Mouse (Mus musculus) embryonic facial prominence, embryonic 12.5 days (tissue): Measurements from ENCODE around the gene 1700020L24Rik. TPM values are rescaled to one million over a fixed set of nuclear protein-coding genes. Genes with fewer than 3 reads are reported as not detected.
A peak's percentile ranks its signal among the peaks of the same experiment; 100 is the strongest.

ENCODE experiments used
- ATAC-seq: fragments of 200-750 bp; cut with Nextera tagmentation; 2 replicates; pipeline ENCODE4 v1.8.0; 2017; ENCODE audit not compliant: insufficient number of reproducible peaks, insufficient read depth, low FRiP score, low TSS enrichment
- H3K27ac ChIP-seq: fragments of 300-500 bp; sonication (generic); 2 replicates; pipeline ENCODE4 v1.5.1; 2016; ENCODE audit warnings: mild to moderate bottlenecking
- H3K27me3 ChIP-seq: fragments of 300-500 bp; sonication (generic); 2 replicates; pipeline ENCODE4 v1.6.1; 2016; ENCODE audit warnings: mild to moderate bottlenecking, moderate library complexity
- H3K36me3 ChIP-seq: fragments of 300-500 bp; sonication (generic); 2 replicates; pipeline ENCODE4 v1.6.1; 2016; ENCODE audit warnings: mild to moderate bottlenecking
- H3K4me1 ChIP-seq: fragments of 300-500 bp; sonication (generic); 2 replicates; pipeline ENCODE4 v1.6.1; 2016
- H3K4me2 ChIP-seq: fragments of 300-500 bp; sonication (generic); replicated peaks from 2 replicates; pipeline ENCODE4 v1.6.1; 2016; ENCODE audit warnings: mild to moderate bottlenecking, moderate library complexity
- H3K4me3 ChIP-seq: fragments of 300-500 bp; sonication (generic); 2 replicates; pipeline ENCODE4 v1.5.1; 2016; ENCODE audit warnings: mild to moderate bottlenecking
- H3K9ac ChIP-seq: fragments of 300-500 bp; sonication (generic); 2 replicates; pipeline ENCODE4 v1.6.1; 2016; ENCODE audit warnings: mild to moderate bottlenecking, moderate library complexity
- H3K9me3 ChIP-seq: fragments of 300-500 bp; sonication (generic); 2 replicates; pipeline ENCODE4 v1.6.1; 2016; ENCODE audit warnings: mild to moderate bottlenecking, moderate library complexity
- WGBS: fragments of 180-500 bp; shearing (Covaris S2); methylation state at CpG from one replicate; pipeline ENCODE4 v1.1.7; 2016; 5-methylcytosine and 5-hydroxymethylcytosine counted together
- polyA plus RNA-seq: library from polyadenylated mRNA; unstranded; fragments of >200 nt; fragmentation: Nextera tagmentation; extraction: Ambion mirVana; gene quantifications from 2 replicates; pipeline ENCODE4 v1.2.1, GENCODE M21; 2016

The 1700020L24Rik gene
- polyA plus RNA-seq, 1 experiment from 2014 or later = 0.60 TPM

GRCm38 (mm10) chr11:83473235-83474016, 35.9 kb downstream of the 1700020L24Rik start:
- Histone ChIP-seq H3K9me3 (no peaks in the 10 kb centered on the region), H3K27ac (peak overlapping the region; percentile 97), H3K4me2 (peak overlapping the region; percentile 87), H3K4me3 (peak overlapping the region; percentile 91), H3K9ac (peak overlapping the region; percentile 92), H3K36me3 (peaks cover 12% of the 10 kb centered on the region; the same call in 1 of the 2 replicates), H3K27me3 (no peaks in the 10 kb centered on the region), H3K4me1 (peaks cover 13% of the 10 kb centered on the region)
- under 1% methylated on average over 39 of the region's 52 CpGs for WGBS
- peak; percentile 82 for ATAC-seq

Other genes with a start within 250 kb of the 1700020L24Rik start
- gene Slfn3, start 246.3 kb upstream of the 1700020L24Rik start, polyA plus RNA-seq = 1.8 and 2.4 TPM in 2 replicates
- gene Slfn14, start 151.0 kb upstream of the 1700020L24Rik start, polyA plus RNA-seq = 0.73 and 0.88 TPM in 2 replicates
- 65.7 and 67.9 TPM in 2 replicates for gene Ap2b1, start 138.7 kb upstream of the 1700020L24Rik start, polyA plus RNA-seq
- 14.9 and 15.5 TPM in 2 replicates for gene Pex12, start 135.1 kb upstream of the 1700020L24Rik start, polyA plus RNA-seq
- 6.3 and 6.9 TPM in 2 replicates for gene Rasl10b, start 28.5 kb upstream of the 1700020L24Rik start, polyA plus RNA-seq
- 0.06 and 0.09 TPM in 2 replicates for gene Gas2l2, start 8.2 kb upstream of the 1700020L24Rik start, polyA plus RNA-seq
- gene Mmp28, start 25.4 kb downstream of the 1700020L24Rik start, polyA plus RNA-seq = 2.9 and 3.2 TPM in 2 replicates
- gene Taf15, start 35.4 kb downstream of the 1700020L24Rik start, polyA plus RNA-seq = 14.5 and 15.5 TPM in 2 replicates
- not detected in 2 replicates for gene Heatr9, start 84.5 kb downstream of the 1700020L24Rik start, polyA plus RNA-seq
- 0.79 TPM in 1 of 2 replicates, not detected in the other for gene Ccl5, start 92.8 kb downstream of the 1700020L24Rik start, polyA plus RNA-seq
- 0.61 and 1.3 TPM in 2 replicates for gene Ccl9, start 141.0 kb downstream of the 1700020L24Rik start, polyA plus RNA-seq
- 0.70 and 1.4 TPM in 2 replicates for gene Ccl6, start 155.4 kb downstream of the 1700020L24Rik start, polyA plus RNA-seq
- not detected in 2 replicates for gene Rpl9-ps1, start 207.9 kb downstream of the 1700020L24Rik start, polyA plus RNA-seq
- gene Ccl3, start 211.7 kb downstream of the 1700020L24Rik start, polyA plus RNA-seq = 0.51 and 0.93 TPM in 2 replicates
- gene Ccl4, start 224.9 kb downstream of the 1700020L24Rik start, polyA plus RNA-seq = 0.26 and 0.61 TPM in 2 replicates